ENCODE assay signal across 19 mouse cellular contexts in genomic region chr5:88960342-88961105, GRCm38 (mm10).
DNase-seq lines count a peak whose midpoint lies in the region; ATAC-seq and TF ChIP-seq lines count a peak whose summit lies in the region.
"Had no signal": no experiment of that assay in that cellular context is flagged by ENCODE, and none has a peak within 500 bp of the region (broad histone marks: within the 10 kb centered on the region; RNA-seq: fewer than 3 reads in every experiment).

No protein-coding gene starts in this region.

- TF ChIP-seq CTCF in forebrain, postnatal 0 days (IDR thresholded peaks at IDR 0.05; ENCODE audit: low read depth): no peak
- TF ChIP-seq CTCF in heart, postnatal 0 days (IDR thresholded peaks at IDR 0.05; ENCODE audit: low read depth): no peak
- no peak for TF ChIP-seq CTCF in liver, adult 2 months (IDR thresholded peaks at IDR 0.05; ENCODE audit: low read depth, low read length)
- no peak for TF ChIP-seq CTCF in olfactory bulb, adult 2 months (IDR thresholded peaks at IDR 0.05; ENCODE audit: insufficient read depth, low read depth, low read length)

- H3K4me1 ChIP-seq in forebrain, postnatal 0 days (ENCODE audit: insufficient read depth): no peaks in the 10 kb centered on the region
- H3K4me1 ChIP-seq in forebrain, embryonic 15.5 days: no peaks in the 10 kb centered on the region
- 0 out of 2 replicates have a peak, but pooled peaks cover 11% of the 10 kb centered on the region for H3K4me1 ChIP-seq in heart, postnatal 0 days (ENCODE audit: control insufficient read depth, insufficient read depth)
- peaks cover 14% of the 10 kb centered on the region for H3K4me1 ChIP-seq in liver, adult 2 months (ENCODE audit: control insufficient read depth, insufficient read depth, low read length)
- no peaks in the 10 kb centered on the region for H3K4me1 ChIP-seq in liver, embryonic 11.5 days (replicated peaks; ENCODE audit: control insufficient read depth, insufficient read depth, low read length)
- H3K4me1 ChIP-seq in olfactory bulb, adult 2 months (ENCODE audit: control insufficient read depth, insufficient read depth, low read length): peaks cover 21% of the 10 kb centered on the region
- H3K4me1 ChIP-seq: embryonic facial prominence, embryonic 10.5 days; limb, embryonic 13.5 days; midbrain, embryonic 15.5 days had no signal

- peak; percentile 12 for DNase-seq in forebrain, postnatal 0 days
- DNase-seq in heart, postnatal 0 days (ENCODE audit: low spot score): no peak
- no peak for DNase-seq in heart, postnatal 4 days
- peak; percentile 67 for DNase-seq in liver, adult 2 months (ENCODE audit: extremely low read depth, low read depth, low spot score)
- no peak for DNase-seq in liver, embryonic 11.5 days (ENCODE audit: low spot score)
- DNase-seq in frontal cortex, postnatal 10 days (ENCODE audit: low spot score in 2 of 2): no peak
- DNase-seq: adrenal gland, postnatal 14 days; cerebellum, postnatal 36 days; layer of hippocampus, postnatal 36 days; retina, postnatal 1 day; thymus, adult 2 months had no signal

- peaks cover 3% of the 10 kb centered on the region; the same call in 1 of the 2 replicates for H3K79me2 ChIP-seq in liver, adult 2 months (ENCODE audit: control insufficient read depth, insufficient read depth, low read length)

- no peak for TF ChIP-seq POLR2A in liver, adult 2 months (IDR thresholded peaks at IDR 0.05; ENCODE audit: extremely low read depth, insufficient read depth, low read length)
- no peak for TF ChIP-seq POLR2A in olfactory bulb, adult 2 months (IDR thresholded peaks at IDR 0.05; ENCODE audit: insufficient read depth, low read depth, low read length)

- no peak overlapping the region for H3K9ac ChIP-seq in forebrain, postnatal 0 days
- no peak overlapping the region for H3K9ac ChIP-seq in forebrain, embryonic 15.5 days (replicated peaks)
- H3K9ac ChIP-seq in heart, postnatal 0 days (replicated peaks; ENCODE audit: low read depth, low read length): no peak overlapping the region
- no peak overlapping the region for H3K9ac ChIP-seq in liver, adult 2 months (ENCODE audit: low read depth, low read length)
- H3K9ac ChIP-seq in liver, embryonic 11.5 days (ENCODE audit: low read depth, low read length): no peak overlapping the region
- H3K9ac ChIP-seq: limb, embryonic 13.5 days; midbrain, embryonic 15.5 days had no signal

- ATAC-seq in forebrain, postnatal 0 days: peak; percentile 60
- ATAC-seq in forebrain, embryonic 15.5 days (replicated peaks): no peak
- ATAC-seq in heart, postnatal 0 days (ENCODE audit: insufficient read depth, low read depth): no peak
- no peak; the same call in 1 of the 2 replicates for ATAC-seq in liver, embryonic 11.5 days (replicated peaks; ENCODE audit: low FRiP score)
- ATAC-seq: midbrain, embryonic 15.5 days had no signal

- H3K4me3 ChIP-seq in forebrain, postnatal 0 days (ENCODE audit: low read depth, low read length): no peak overlapping the region
- no peak overlapping the region for H3K4me3 ChIP-seq in forebrain, embryonic 15.5 days
- no peak overlapping the region for H3K4me3 ChIP-seq in heart, postnatal 0 days (ENCODE audit: low read depth, low read length)
- H3K4me3 ChIP-seq in liver, adult 2 months (ENCODE audit: insufficient read depth, low read depth, low read length): no peak overlapping the region
- H3K4me3 ChIP-seq in liver, embryonic 11.5 days (ENCODE audit: low read depth, low read length): no peak overlapping the region
- H3K4me3 ChIP-seq in olfactory bulb, adult 2 months (ENCODE audit: insufficient read depth, low read depth, low read length): no peak overlapping the region
- H3K4me3 ChIP-seq: embryonic facial prominence, embryonic 10.5 days; limb, embryonic 13.5 days; midbrain, embryonic 15.5 days; myocyte had no signal

- H3K36me3 ChIP-seq in forebrain, postnatal 0 days (ENCODE audit: insufficient read depth): no peaks in the 10 kb centered on the region
- no peaks in the 10 kb centered on the region for H3K36me3 ChIP-seq in forebrain, embryonic 15.5 days
- H3K36me3 ChIP-seq in heart, postnatal 0 days (replicated peaks; ENCODE audit: control insufficient read depth, insufficient read depth, low read length): 0 out of 2 replicates have a peak, but pooled peaks cover 3% of the 10 kb centered on the region
- no peaks in the 10 kb centered on the region for H3K36me3 ChIP-seq in liver, adult 2 months (ENCODE audit: control insufficient read depth, insufficient read depth, low read length)
- H3K36me3 ChIP-seq in liver, embryonic 11.5 days (ENCODE audit: control insufficient read depth, insufficient read depth, low read length): no peaks in the 10 kb centered on the region
- H3K36me3 ChIP-seq: embryonic facial prominence, embryonic 10.5 days; limb, embryonic 13.5 days; midbrain, embryonic 15.5 days had no signal

- H3K27me3 ChIP-seq in forebrain, postnatal 0 days (ENCODE audit: insufficient read depth, low read length): no peaks in the 10 kb centered on the region
- no peaks in the 10 kb centered on the region for H3K27me3 ChIP-seq in forebrain, embryonic 15.5 days
- no peaks in the 10 kb centered on the region for H3K27me3 ChIP-seq in heart, postnatal 0 days (ENCODE audit: control insufficient read depth, insufficient read depth, low read length)
- no peaks in the 10 kb centered on the region for H3K27me3 ChIP-seq in liver, adult 2 months (ENCODE audit: control insufficient read depth, insufficient read depth, low read length)
- no peaks in the 10 kb centered on the region for H3K27me3 ChIP-seq in liver, embryonic 11.5 days (replicated peaks; ENCODE audit: control insufficient read depth, insufficient read depth, low read length)
- H3K27me3 ChIP-seq: CH12.LX; limb, embryonic 13.5 days; midbrain, embryonic 15.5 days had no signal

- H3K27ac ChIP-seq in forebrain, postnatal 0 days (ENCODE audit: low read depth, low read length): no peak overlapping the region
- no peak overlapping the region for H3K27ac ChIP-seq in forebrain, embryonic 15.5 days (replicated peaks)
- H3K27ac ChIP-seq in heart, postnatal 0 days (ENCODE audit: low read depth): peak overlapping the region; percentile 79
- H3K27ac ChIP-seq in liver, adult 2 months (replicated peaks; ENCODE audit: insufficient read depth, low read depth, low read length): 0 out of 2 replicates have a peak overlapping the region, but pooled peaks have one; percentile 2
- H3K27ac ChIP-seq in liver, embryonic 11.5 days (ENCODE audit: low read depth, low read length): no peak overlapping the region
- H3K27ac ChIP-seq in olfactory bulb, adult 2 months (ENCODE audit: insufficient read depth, low read depth, low read length): peak overlapping the region; percentile 23
- H3K27ac ChIP-seq: embryonic facial prominence, embryonic 10.5 days; limb, embryonic 13.5 days; midbrain, embryonic 15.5 days had no signal

- no peak for TF ChIP-seq EP300 in heart, postnatal 0 days (IDR thresholded peaks at IDR 0.05; ENCODE audit: low read depth)

- WGBS in forebrain, postnatal 0 days: 60% methylated on average over 5 of the region's 5 CpGs
- 76% methylated on average over 5 of the region's 5 CpGs for WGBS in forebrain, embryonic 15.5 days
- WGBS in heart, postnatal 0 days: 61% methylated on average over 5 of the region's 5 CpGs
- 53% methylated on average over 5 of the region's 5 CpGs for WGBS in liver, adult 2 months
- WGBS in liver, embryonic 11.5 days: 65% methylated on average over 5 of the region's 5 CpGs
- WGBS in olfactory bulb, adult 2 months: 74% methylated on average over 5 of the region's 5 CpGs

- H3K9me3 ChIP-seq in forebrain, postnatal 0 days (ENCODE audit: low read length): no peaks in the 10 kb centered on the region
- H3K9me3 ChIP-seq in forebrain, embryonic 15.5 days: no peaks in the 10 kb centered on the region
- no peaks in the 10 kb centered on the region for H3K9me3 ChIP-seq in heart, postnatal 0 days (replicated peaks; ENCODE audit: control insufficient read depth, low read length)
- H3K9me3 ChIP-seq in liver, embryonic 11.5 days (ENCODE audit: control insufficient read depth, low read length): no peaks in the 10 kb centered on the region
- H3K9me3 ChIP-seq: embryonic facial prominence, embryonic 10.5 days; limb, embryonic 13.5 days; megakaryocyte, embryonic 14.5 days; midbrain, embryonic 15.5 days had no signal

- H3K4me2 ChIP-seq in forebrain, postnatal 0 days (ENCODE audit: low read depth): no peak overlapping the region
- no peak overlapping the region for H3K4me2 ChIP-seq in forebrain, embryonic 15.5 days (replicated peaks)
- no peak overlapping the region for H3K4me2 ChIP-seq in heart, postnatal 0 days (ENCODE audit: low read depth, low read length)
- H3K4me2 ChIP-seq in liver, embryonic 11.5 days: no peak overlapping the region
- H3K4me2 ChIP-seq: limb, embryonic 13.5 days; midbrain, embryonic 15.5 days had no signal

Comparison
In these comparisons a context has a peak if more than half of its experiments do, and no peak if none do; other contexts are left out.
1. DNase-seq: peak in forebrain, postnatal 0 days (single experiment) and liver, adult 2 months (single experiment); none in heart, postnatal 0 days (single experiment), heart, postnatal 4 days (single experiment), liver, embryonic 11.5 days (single experiment) and frontal cortex, postnatal 10 days (0 of 2).
2. H3K27ac ChIP-seq: peak in heart, postnatal 0 days (single experiment), liver, adult 2 months (single experiment) and olfactory bulb, adult 2 months (single experiment); none in forebrain, postnatal 0 days (single experiment), forebrain, embryonic 15.5 days (single experiment) and liver, embryonic 11.5 days (single experiment).